Mouse (Mus musculus): ENCODE measurements at regions not wholly inside any gene's neighbourhood (a gene's known extent, or its start where the extent isn't known, plus 50 kb on each side); places are given as distances from the start of the nearest gene placed in this dataset.

- DNase-seq (ENCODE audit: low spot score in 2 of 2): no peak
These were observed 330.6 kb downstream of the Bcor start for GRCm38 (mm10) chrX:11829411-11830002.

DNA sequence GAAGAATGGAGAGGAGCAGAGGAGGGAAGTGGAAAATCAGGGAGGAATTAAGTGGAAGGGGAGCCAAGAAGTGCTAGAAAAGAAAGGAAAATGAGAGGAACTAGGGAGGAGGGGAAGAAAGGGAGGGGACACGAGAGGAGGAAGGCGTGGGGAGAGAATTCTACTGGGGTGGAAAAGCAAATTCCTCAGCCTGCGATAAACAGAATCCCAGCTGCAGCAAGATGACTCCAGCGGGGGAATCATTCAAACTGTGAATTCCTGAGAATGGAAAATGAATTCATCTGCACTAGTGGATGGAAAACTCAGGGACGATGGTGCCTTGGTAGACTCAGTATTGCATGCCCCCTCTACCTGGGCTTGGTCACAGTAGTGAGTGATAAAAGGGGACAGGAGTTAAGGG, 322.6 kb downstream of the Bcor start:
- no peak for DNase-seq (ENCODE audit: low spot score in 2 of 2)

- DNase-seq (ENCODE audit: low spot score in 2 of 2): peak in 1 of 2 experiments; percentile 25
These were observed 320.4 kb downstream of the Bcor start for GRCm38 (mm10) chrX:11839665-11840245.

- DNase-seq (ENCODE audit: low spot score in 2 of 2): no peak
These were observed 319.7 kb downstream of the Bcor start for GRCm38 (mm10) chrX:11840319-11841035.

GRCm38 (mm10) chrX:11845566-11845965, 314.6 kb downstream of the Bcor start:
- DNase-seq (ENCODE audit: low spot score in 2 of 2): no peak

GRCm38 (mm10) chrX:11855910-11856309, 304.2 kb downstream of the Bcor start:
- DNase-seq (ENCODE audit: low spot score in 2 of 2): no peak

GRCm38 (mm10) chrX:11859396-11859795, 300.8 kb downstream of the Bcor start:
- DNase-seq (ENCODE audit: low spot score in 2 of 2): no peak

GRCm38 (mm10) chrX:11861119-11861708, 298.9 kb downstream of the Bcor start:
- no peak for DNase-seq (ENCODE audit: low spot score in 2 of 2)

GRCm38 (mm10) chrX:11861892-11862291, 298.3 kb downstream of the Bcor start:
- DNase-seq (ENCODE audit: low spot score in 2 of 2): no peak

GRCm38 (mm10) chrX:11863106-11863505, 297.0 kb downstream of the Bcor start:
- DNase-seq (ENCODE audit: low spot score in 2 of 2): no peak

- no peak for DNase-seq (ENCODE audit: low spot score in 2 of 2)
These were observed 286.2 kb downstream of the Bcor start for GRCm38 (mm10) chrX:11873913-11874312.

DNA sequence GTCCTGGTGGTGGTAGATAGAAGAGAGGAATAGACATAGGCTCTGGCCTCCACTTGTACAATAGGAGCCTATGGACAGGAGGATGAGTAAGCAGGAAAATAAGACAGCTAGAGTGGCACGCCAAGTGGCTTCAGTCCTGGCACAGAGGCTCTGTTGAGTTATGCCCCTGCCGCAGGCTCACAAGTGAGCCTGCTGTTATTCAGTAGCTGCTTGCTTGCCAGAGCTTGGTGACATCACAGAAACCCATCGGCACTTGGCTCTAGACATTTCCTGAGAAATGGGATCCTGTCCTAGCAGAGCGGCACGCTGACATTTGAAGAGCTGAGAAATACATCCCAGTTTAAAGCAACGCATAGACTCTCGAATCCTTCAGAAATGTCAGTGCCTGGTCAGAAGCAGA, 283.5 kb downstream of the Bcor start:
- no peak for DNase-seq (ENCODE audit: low spot score in 2 of 2)

DNA sequence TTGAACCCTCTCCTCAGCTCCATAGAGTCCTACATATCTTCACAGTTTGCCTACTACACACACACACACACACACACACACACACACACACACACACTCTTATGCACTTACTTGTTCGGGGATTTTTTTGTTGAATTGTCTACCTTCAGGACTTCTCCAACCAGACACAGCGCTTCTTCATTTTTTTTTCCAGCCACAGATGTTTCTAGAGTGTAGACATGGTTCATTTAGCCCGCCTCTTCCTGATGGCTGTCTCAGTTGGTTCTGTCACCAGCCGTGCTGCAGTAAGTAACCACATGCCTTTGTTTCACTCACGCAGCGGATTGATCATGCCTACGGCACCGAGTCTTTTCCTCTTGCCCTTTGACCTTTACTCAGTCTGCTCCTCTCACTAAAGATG, 282.1 kb downstream of the Bcor start:
- DNase-seq (ENCODE audit: low spot score in 2 of 2): no peak

DNA sequence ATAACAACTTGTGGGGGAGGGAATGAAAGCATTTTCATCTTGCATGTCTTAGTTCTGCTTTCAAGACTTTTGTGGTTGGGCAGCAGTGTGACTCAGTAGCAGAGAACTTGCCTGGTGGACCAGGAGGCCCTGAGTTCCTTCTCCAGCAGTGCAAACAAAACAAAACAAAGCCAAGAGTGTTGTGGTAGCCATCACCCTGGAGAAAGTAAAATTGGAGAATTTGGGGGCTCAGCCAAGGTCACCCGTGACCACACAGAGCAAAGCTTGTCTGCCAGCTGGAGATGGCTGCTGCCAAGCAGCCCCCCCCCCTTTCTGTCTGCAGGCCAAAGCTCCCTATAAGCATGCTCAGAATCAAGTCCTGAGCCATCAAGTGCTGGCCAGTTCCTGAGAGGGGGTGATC, 279.2 kb downstream of the Bcor start:
- DNase-seq (ENCODE audit: low spot score in 2 of 2): no peak

DNA sequence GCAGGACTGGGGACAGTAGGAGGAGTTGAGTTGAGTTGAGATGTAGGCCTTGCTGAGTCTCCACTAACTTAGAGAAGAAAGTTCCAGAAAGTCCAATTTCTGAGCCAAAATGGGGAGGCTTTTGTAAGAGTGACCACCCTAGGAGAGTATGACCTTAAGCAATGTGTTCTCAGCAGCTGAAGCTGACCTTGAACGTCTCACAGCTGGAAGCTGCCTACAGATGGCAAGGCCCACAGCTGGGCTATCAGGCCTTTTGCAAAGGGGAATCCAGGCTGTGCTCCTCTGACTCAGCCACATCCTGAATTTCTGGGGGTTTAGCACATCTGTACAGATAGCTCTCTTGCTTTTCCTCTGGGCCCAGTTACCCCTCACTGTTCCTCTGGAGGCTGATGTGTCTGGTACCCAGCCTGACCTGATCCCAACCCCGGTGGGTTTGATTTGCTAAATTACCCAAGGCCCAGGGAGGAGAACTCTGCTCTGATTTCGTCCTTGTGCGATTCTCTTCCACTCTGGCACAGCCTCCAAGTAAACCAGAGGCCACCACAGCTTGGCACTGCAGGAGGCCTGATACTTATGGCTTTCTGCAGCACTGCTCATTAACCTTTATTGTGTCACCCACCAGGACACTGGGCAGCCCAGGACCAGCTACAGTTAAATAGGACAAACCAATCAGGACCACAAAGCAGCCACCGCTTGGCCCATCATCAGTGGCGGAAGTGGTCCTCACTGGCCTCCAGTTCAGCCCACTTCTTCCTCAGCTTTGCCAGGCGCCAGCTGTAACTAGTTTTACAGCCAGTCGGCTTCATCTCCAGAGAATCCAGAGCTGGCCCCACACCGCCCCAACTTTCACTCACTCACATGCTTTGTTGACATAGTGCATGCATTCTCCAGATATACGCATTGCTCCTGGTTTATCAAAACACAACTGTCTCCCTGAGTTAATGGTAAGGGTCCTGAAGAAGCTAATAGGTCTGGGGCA, 276.1 kb downstream of the Bcor start:
- no peak for DNase-seq (ENCODE audit: low spot score in 2 of 2)

DNA sequence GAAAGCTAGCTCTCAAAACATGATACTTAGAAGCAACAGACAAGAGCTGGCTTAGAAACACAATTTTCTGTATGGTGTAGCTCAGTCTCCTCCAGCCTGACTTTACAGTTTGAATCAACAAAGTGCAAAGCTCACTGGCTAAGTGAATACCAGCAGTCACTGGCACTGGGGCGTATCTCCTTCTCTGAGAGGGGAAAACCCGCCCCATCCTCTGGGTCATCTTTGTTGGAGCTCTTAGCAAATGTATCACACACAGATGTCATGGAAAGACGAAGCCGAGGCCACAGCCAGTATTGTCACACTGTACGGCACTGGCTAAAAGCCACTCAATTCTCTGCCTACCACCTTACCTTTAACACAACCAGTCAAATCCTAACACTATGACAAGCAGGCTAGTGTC, 267.8 kb downstream of the Bcor start:
- DNase-seq (ENCODE audit: low spot score in 2 of 2): no peak

DNA sequence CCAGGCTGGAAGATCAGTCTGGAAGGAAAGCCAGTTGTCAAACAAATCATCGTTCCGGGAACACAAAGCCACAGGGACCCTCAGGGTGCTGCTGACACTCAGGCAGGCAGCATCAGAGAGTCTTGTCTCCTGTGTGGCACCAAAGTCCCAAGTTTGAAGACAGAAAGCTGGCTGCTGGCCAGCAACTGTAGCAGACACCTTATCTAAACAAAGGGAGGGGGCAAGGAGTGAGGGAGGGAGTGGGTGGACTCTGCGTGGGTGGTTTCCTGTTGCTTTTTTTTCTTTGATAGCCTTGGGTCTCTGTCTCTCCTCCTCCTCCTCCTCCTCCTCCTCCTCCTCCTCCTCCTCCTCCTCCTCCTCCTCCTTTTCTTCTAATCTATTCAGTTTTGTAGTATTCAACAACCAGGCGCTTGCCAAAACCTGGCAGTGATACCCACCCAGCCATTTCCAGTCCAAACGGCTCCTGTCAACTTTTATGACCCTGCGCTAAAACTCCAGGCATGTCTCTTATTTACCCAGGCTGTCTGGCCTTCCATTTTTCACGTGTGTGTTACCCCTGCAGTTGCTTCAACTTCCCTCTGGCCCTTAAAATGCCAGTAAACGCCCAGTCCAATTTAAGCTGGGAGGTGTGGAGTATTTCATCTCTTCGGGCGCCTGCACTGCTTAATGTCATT, 266.4 kb downstream of the Bcor start:
- DNase-seq (ENCODE audit: low spot score in 2 of 2): no peak

- DNase-seq (ENCODE audit: low spot score in 2 of 2): no peak
These were observed 265.9 kb downstream of the Bcor start for GRCm38 (mm10) chrX:11894280-11894662.

DNA sequence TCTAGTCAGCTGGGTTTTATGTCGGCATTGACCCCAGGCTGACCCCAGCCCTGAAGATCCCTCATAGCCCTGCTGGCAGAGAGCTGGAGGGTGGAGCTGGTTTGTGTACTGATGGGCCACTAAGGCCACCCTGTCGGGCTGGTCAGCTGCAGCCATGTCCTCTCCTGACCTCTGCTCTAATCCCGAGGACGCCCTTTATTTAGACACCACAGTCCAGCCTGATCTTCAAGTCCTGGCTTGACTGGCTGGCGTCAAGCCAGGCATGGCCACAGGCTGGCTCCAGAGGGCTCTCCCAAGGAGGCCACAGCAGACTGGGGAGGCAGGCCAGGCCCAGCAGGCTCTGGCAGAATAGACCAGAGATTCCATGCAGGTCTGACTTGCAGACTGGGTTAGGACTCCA, 264.8 kb downstream of the Bcor start:
- DNase-seq (ENCODE audit: low spot score in 2 of 2): no peak

GRCm38 (mm10) chrX:11898280-11898679, 261.9 kb downstream of the Bcor start:
- DNase-seq (ENCODE audit: low spot score in 2 of 2): peak in 1 of 2 experiments; percentile 9

DNA sequence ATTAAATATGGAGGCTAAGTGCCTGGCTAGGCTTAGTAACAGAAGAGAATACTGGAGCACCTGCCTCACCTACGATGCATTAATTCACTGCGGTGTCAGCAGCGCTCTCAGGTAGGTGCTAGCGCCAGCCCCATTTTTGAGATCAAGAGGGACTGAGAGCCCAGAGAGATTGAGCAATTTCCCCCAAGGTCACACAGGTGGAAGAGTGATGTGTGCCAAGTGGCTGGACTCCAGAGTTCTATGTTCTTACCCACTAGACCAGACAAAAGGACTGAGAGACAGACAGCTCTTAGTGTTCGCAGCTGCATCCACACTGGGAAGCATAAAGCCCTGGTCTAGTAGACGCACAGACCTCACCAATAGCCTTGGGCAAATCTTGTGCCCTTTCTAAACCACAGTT, 261.1 kb downstream of the Bcor start:
- DNase-seq (ENCODE audit: low spot score in 2 of 2): no peak
